Mouse (Mus musculus) kidney, postnatal 14 days (tissue): Measurements from ENCODE around the gene Heca.
"Not testable (repeated sequence)": the region's sequence is repeated elsewhere in the genome, so short reads cannot be mapped to it uniquely, and the experiment has no call there.

Experiments used
- DNase-seq: peaks from one replicate; pipeline ENCODE4 v3.0.0; 2022; ENCODE audit warnings: mixed read lengths

Heca gene

GRCm38 (mm10) chr10:17878002-17878919 lies 69.6 kb downstream of the Heca start:
- DNase-seq = no peak

- DNase-seq = peak; percentile 79
Observed at GRCm38 (mm10) chr10:17869822-17870662, 77.8 kb downstream of the Heca start.

- DNase-seq = no peak
Observed at GRCm38 (mm10) chr10:17860701-17861480, 87.0 kb downstream of the Heca start.

- DNase-seq = no peak
Observed at GRCm38 (mm10) chr10:17857647-17858261, 90.1 kb downstream of the Heca start.

DNA sequence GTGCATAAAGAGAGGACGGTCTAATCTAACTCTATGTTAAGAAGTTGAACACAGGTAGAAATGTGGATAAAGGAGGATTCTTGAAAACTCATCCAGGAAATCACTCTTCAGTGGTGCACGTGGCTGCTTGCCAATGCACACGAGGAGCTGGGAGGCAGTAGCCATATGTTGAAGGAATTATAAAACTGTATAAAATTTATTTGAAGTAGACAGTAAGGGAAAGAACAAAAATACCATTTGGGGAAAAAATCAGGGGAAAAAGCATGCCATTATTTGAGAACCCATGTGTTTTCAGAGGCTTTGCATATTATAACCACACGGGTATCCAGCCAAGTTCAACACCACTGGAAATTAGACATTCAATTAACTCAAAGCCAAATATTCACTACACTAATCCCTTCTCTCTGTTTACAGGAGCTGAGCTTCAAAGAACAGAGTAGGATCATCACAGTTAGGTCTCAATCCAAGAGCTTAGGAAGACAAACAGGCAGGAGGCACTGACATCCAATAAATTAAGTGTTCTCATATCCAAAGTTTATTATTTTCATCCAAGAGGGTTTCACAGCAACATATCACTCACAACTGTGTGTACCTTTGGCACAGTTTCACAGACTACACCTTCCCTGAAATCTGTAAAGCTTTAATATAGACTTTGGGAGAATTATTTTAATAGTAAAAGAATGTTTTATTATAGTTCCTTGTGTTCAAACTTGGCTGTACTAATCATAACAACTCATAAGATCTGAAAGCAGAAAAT lies 102.9 kb downstream of the Heca start:
- DNase-seq = no peak

- DNase-seq = no peak
Observed at GRCm38 (mm10) chr10:17842030-17842429, 105.8 kb downstream of the Heca start.

- no peak for DNase-seq
Observed at GRCm38 (mm10) chr10:17836275-17836674, 111.6 kb downstream of the Heca start.

DNA sequence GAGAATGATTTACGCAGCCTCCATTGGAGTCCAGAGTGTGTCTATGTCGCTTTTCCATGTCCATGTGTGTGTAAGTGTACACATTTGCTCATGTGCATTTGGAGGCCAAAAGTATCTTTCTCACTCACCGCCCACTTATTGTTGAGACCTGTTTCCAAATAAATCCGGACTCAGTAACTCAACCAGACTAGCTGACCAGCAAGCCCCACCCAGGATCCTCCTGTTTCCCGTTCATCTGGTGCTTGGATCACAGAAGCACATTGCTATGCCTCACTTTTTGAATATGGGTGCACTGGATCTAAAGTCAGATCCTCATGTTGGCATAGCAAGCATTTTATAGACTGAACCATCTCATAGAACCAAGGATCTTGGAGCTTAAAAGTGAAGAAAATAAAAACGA lies 112.8 kb downstream of the Heca start:
- DNase-seq = no peak

DNA sequence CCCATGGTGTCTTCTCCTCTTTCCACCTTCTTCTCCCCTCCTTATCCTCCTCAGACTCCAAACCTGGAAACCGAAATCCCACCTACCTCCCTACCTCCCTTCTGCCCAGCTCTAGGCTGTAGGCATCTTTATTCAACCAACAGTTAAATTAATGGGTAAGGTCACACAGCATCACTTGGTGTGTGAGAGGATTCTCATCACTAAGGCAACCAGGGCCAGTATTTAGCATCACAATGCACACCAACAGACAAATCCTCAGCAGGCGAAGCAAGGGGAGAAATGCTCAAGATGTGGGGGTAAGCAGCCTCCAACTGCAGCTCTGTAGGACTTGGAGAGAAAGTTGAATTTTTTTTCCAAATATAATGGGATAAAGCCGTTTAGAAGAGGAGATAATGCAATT lies 116.8 kb downstream of the Heca start:
- no peak for DNase-seq

DNA sequence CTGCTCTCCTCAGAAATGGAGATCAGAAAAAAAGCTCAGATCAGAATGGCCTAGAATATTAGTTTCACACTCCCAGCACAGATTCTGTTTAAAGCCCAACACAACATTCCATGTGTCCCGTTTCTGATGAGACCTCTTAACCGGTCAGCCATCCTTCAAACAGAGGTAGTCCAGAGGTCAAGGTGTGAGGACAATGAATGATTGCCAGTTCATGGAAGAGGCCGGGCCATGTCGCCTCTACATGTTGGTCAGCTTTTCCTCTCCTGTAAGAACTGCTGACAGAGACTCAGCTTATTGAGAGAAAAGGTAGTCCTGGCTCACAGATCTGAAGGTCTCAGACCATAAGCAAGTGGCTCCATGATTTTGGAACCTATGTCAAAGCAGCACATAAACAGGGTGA lies 118.7 kb downstream of the Heca start:
- DNase-seq = no peak

- peak; percentile 28 for DNase-seq
Observed at GRCm38 (mm10) chr10:17827391-17827790, 120.5 kb downstream of the Heca start.

GRCm38 (mm10) chr10:17820422-17820821 lies 127.4 kb downstream of the Heca start:
- DNase-seq = not testable (repeated sequence)
